Mouse (Mus musculus) midbrain, postnatal 0 days (tissue): Measurements from ENCODE around the gene Coq2. TPM values are rescaled to one million over a fixed set of nuclear protein-coding genes. Genes with fewer than 3 reads are reported as not detected.

Experiments used
- ATAC-seq: fragments of 200-750 bp; cut with Nextera tagmentation; 2 replicates; pipeline ENCODE4 v1.8.0; 2017; ENCODE audit warnings: moderate number of reproducible peaks, mild to moderate bottlenecking, moderate TSS enrichment, moderate library complexity; ENCODE audit not compliant: low FRiP score
- DNase-seq: peaks from one replicate; pipeline ENCODE4 v3.0.0-alpha.2; 2015; ENCODE audit warnings: low spot score
- H3K27ac ChIP-seq: fragments of 300-500 bp; sonication (generic); 2 replicates; pipeline ENCODE4 v1.5.1; 2014; ENCODE audit warnings: low read depth, mild to moderate bottlenecking, low read length, mixed read lengths
- H3K27me3 ChIP-seq: fragments of 300-500 bp; sonication (generic); 2 replicates; pipeline ENCODE4 v1.6.1; 2014; ENCODE audit warnings: low read length, control low read depth, mixed read lengths; ENCODE audit not compliant: insufficient read depth
- H3K36me3 ChIP-seq: fragments of 300-500 bp; sonication (generic); 2 replicates; pipeline ENCODE4 v1.6.1; 2014; ENCODE audit warnings: low read length, control low read depth, mixed read lengths; ENCODE audit not compliant: insufficient read depth
- H3K4me1 ChIP-seq: fragments of 300-500 bp; sonication (generic); 2 replicates; pipeline ENCODE4 v1.6.1; 2014; ENCODE audit warnings: mild to moderate bottlenecking, control low read depth, antibody characterized with exemption, low read length, mixed read lengths; ENCODE audit not compliant: insufficient read depth
- H3K4me2 ChIP-seq: fragments of 300-500 bp; sonication (generic); 2 replicates; pipeline ENCODE4 v1.6.1; 2014; ENCODE audit warnings: low read depth, mild to moderate bottlenecking, low read length, mixed read lengths; ENCODE audit not compliant: poor library complexity, severe bottlenecking
- H3K4me3 ChIP-seq: fragments of 300-500 bp; sonication (generic); 2 replicates; pipeline ENCODE4 v1.5.1; 2014; ENCODE audit warnings: low read depth, mild to moderate bottlenecking, low read length, moderate library complexity
- H3K9ac ChIP-seq: fragments of 300-500 bp; sonication (generic); replicated peaks from 2 replicates; pipeline ENCODE4 v1.6.1; 2014; ENCODE audit warnings: mild to moderate bottlenecking, low read length, moderate library complexity, mixed read lengths; ENCODE audit not compliant: poor library complexity, severe bottlenecking
- H3K9me3 ChIP-seq: fragments of 300-500 bp; sonication (generic); 2 replicates; pipeline ENCODE4 v1.6.1; 2016; ENCODE audit warnings: low read length, control low read depth
- CTCF ChIP-seq: IDR thresholded peaks from 2 replicates; pipeline ENCODE4 v1.5.1; 2016; ENCODE audit warnings: antibody characterized with exemption, mild to moderate bottlenecking
- WGBS: fragments of 180-500 bp; shearing (Covaris S2); extraction: QIAGEN DNeasy Blood & Tissue Kit; methylation state at CpG from one replicate; pipeline ENCODE4 v1.1.7; 2014; 5-methylcytosine and 5-hydroxymethylcytosine counted together
- polyA plus RNA-seq: library from polyadenylated mRNA; unstranded; fragments of >200 nt; fragmentation: Nextera tagmentation; extraction: Ambion mirVana; gene quantifications from 2 replicates; pipeline ENCODE4 v1.2.1, GENCODE M21; 2015
- total RNA-seq: library from RNA; depleted of rRNA; stranded (reverse); fragments of >200 nt; gene quantifications from 2 replicates; pipeline ENCODE4 v1.2.3, GENCODE M21; 2014

The Coq2 gene
- total and polyA plus RNA-seq, 2 experiments from 2014 or later: 68.2 to 96.0 TPM

DNA sequence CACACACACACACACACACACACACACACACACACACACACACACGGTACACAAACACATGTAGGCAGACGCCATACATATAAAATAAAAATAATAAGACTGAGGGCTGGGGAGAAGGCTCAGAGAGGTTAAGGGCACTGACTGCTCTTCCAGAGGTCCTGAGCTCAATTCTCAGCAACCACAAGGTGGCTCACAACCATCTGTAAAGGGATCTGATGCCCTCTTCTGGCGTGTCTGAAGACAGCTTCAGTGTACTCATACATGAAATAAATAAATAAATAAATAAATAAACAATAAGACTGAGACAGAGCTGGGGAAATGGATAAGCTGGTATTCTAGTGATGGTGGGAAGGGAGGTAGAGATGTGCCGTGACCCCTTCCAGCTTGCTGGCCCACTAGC is 10.7 kb upstream of the Coq2 start:
- no peaks in the 10 kb centered on the region for H3K4me1 ChIP-seq
- 58% methylated on average over 4 of the region's 4 CpGs for WGBS
- TF ChIP-seq CTCF: peak; percentile 30; the same call in 1 of the 2 replicates
- H3K4me2 ChIP-seq: no peak overlapping the region
- H3K9me3 ChIP-seq: no peaks in the 10 kb centered on the region
- DNase-seq: no peak
- H3K27ac ChIP-seq: no peak overlapping the region
- no peaks in the 10 kb centered on the region for H3K27me3 ChIP-seq
- no peaks in the 10 kb centered on the region for H3K36me3 ChIP-seq
- no peak for ATAC-seq
- H3K4me3 ChIP-seq: no peak overlapping the region
- no peak overlapping the region for H3K9ac ChIP-seq

DNA sequence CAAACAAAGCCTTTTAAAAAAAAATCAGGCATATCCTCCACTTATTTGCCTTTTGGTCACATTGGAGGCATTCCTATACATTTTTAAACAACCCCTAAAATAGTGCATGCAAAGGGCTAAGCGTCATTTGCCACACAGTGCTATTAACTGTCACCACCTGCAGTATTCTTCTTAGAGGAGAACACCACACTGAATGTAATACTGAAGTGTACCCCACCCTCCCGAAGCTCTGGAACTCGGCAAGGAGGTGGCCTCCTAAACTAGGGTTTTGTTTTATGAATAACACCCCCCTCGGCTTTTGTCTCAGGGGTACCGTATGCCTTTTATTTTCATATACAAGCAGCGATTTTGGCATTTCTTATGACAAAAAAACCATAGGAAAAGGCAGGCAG is 5.6 kb upstream of the Coq2 start:
- H3K27ac ChIP-seq: no peak overlapping the region
- H3K27me3 ChIP-seq: no peaks in the 10 kb centered on the region
- ATAC-seq (no peak), DNase-seq (no peak)
- no peak overlapping the region for H3K4me3 ChIP-seq
- no peaks in the 10 kb centered on the region for H3K9me3 ChIP-seq
- no peak overlapping the region for H3K4me2 ChIP-seq
- no peaks in the 10 kb centered on the region for H3K4me1 ChIP-seq
- H3K36me3 ChIP-seq: no peaks in the 10 kb centered on the region
- WGBS: 75% methylated on average over 6 of the region's 6 CpGs
- no peak for TF ChIP-seq CTCF
- H3K9ac ChIP-seq: no peak overlapping the region

- Histone ChIP-seq H3K36me3 (no peaks in the 10 kb centered on the region), H3K4me2 (no peak overlapping the region), H3K27ac (no peak overlapping the region), H3K4me3 (no peak overlapping the region), H3K9ac (no peak overlapping the region), H3K27me3 (no peaks in the 10 kb centered on the region), H3K4me1 (no peaks in the 10 kb centered on the region), H3K9me3 (no peaks in the 10 kb centered on the region)
- ATAC-seq (no peak), DNase-seq (no peak)
- WGBS: 66% methylated on average over 18 of the region's 18 CpGs
- no peak for TF ChIP-seq CTCF
Measured at GRCm38 (mm10) chr5:100679911-100680541, 5.1 kb upstream of the Coq2 start.

DNA sequence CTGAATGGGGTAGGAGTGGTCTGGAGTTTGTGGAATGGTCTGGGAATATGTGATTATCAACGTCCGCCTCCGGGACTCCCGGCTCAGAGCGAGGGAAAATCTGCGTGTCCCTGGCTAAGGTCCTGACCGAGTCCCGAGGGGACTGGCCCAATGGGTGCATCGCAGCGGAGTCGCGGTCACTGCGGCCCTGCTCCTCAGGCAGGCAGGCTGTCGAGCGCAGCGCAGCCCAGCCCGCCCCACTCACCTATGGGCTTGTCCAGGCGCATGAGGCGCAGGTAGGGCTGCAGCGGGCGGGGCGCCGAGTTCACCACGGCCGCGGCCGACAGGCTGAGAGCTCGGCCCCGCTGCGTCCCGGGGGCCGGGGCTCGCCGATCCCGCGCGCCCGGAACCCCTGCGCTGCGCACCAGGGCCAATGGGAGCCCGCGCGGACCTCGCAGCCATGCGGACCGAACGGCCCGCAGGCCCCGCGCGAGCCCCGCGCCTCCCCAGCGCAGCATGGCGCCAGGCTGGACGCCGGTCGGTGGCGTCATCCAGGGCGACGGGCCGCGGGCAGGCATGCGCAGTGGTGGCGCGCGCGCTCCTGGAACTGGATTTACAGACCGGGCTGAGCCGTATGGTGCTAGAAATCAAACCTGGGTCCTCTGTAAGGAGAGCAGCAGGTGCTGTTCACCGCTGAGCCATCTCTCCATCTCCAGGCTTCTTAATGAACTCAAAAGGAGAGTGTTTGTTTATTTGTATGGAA is 1.0 kb downstream of the Coq2 start:
- DNase-seq: peak; percentile 89
- H3K27ac ChIP-seq: peak overlapping the region; percentile 62; the same call in 1 of the 2 replicates
- no peaks in the 10 kb centered on the region for H3K9me3 ChIP-seq
- H3K36me3 ChIP-seq: peaks cover 4% of the 10 kb centered on the region; the same call in 1 of the 2 replicates
- H3K9ac ChIP-seq: peak overlapping the region; percentile 89
- no peak for TF ChIP-seq CTCF
- peak overlapping the region; percentile 68 for H3K4me2 ChIP-seq
- peak overlapping the region; percentile 81 for H3K4me3 ChIP-seq
- peak; percentile 97 for ATAC-seq
- under 1% methylated on average over 61 of the region's 71 CpGs for WGBS
- no peaks in the 10 kb centered on the region for H3K4me1 ChIP-seq
- no peaks in the 10 kb centered on the region for H3K27me3 ChIP-seq

GRCm38 (mm10) chr5:100672403-100672802 is 2.5 kb downstream of the Coq2 start:
- ATAC-seq: no peak

GRCm38 (mm10) chr5:100671897-100672296 is 3.0 kb downstream of the Coq2 start:
- H3K9me3 ChIP-seq: no peaks in the 10 kb centered on the region
- no peak overlapping the region for H3K4me3 ChIP-seq
- WGBS: 85% methylated on average over 3 of the region's 3 CpGs
- DNase-seq (no peak), ATAC-seq (no peak)
- H3K27ac ChIP-seq: no peak overlapping the region
- no peaks in the 10 kb centered on the region for H3K27me3 ChIP-seq
- peaks cover 11% of the 10 kb centered on the region for H3K36me3 ChIP-seq
- H3K4me2 ChIP-seq: no peak overlapping the region
- TF ChIP-seq CTCF: no peak
- H3K4me1 ChIP-seq: no peaks in the 10 kb centered on the region
- no peak overlapping the region for H3K9ac ChIP-seq

More at GRCm38 (mm10) chr5:100672403-100672802, 2.5 kb downstream of the Coq2 start:
- DNase-seq: no peak
- no peak overlapping the region for H3K4me3 ChIP-seq
- no peak overlapping the region for H3K9ac ChIP-seq
- peaks cover 7% of the 10 kb centered on the region for H3K36me3 ChIP-seq
- no peaks in the 10 kb centered on the region for H3K9me3 ChIP-seq
- no peak overlapping the region for H3K27ac ChIP-seq
- H3K27me3 ChIP-seq: no peaks in the 10 kb centered on the region
- no peaks in the 10 kb centered on the region for H3K4me1 ChIP-seq
- H3K4me2 ChIP-seq: no peak overlapping the region
- WGBS: 86% methylated on average over 4 of the region's 4 CpGs
- TF ChIP-seq CTCF: no peak
